Mouse (Mus musculus) frontal cortex, postnatal 10 days (tissue): ENCODE results near the gene Snap47.
"Not testable (repeated sequence)": the region's sequence is repeated elsewhere in the genome, so short reads cannot be mapped to it uniquely, and the experiment has no call there.

Source experiments
- DNase-seq, 2 experiments: peaks; one replicate each; pipeline ENCODE4 v3.0.0; 2022; ENCODE audit warnings: low spot score in 2 of 2, mixed read lengths in 1 of 2

The Snap47 gene

DNA sequence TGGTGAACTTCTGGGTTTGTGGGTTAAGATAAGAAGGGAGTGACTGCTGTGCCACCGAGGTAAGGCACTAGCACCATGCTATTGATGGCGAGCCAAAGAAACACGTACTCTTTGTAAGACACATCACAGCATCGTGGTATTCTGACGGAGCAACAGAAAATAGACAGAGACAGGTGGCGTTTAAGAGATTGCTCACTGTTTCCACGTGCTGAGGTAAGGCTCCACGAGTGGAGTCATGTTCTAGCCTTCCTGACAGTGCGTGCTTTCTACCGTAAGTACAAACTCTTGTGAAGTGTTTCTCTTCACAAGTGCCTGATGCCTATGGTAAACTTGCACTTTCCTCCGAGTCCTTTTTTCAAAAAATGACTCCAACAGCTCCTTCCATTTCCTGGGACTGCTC lies 81.1 kb downstream of the Snap47 start:
- DNase-seq = no peak

DNA sequence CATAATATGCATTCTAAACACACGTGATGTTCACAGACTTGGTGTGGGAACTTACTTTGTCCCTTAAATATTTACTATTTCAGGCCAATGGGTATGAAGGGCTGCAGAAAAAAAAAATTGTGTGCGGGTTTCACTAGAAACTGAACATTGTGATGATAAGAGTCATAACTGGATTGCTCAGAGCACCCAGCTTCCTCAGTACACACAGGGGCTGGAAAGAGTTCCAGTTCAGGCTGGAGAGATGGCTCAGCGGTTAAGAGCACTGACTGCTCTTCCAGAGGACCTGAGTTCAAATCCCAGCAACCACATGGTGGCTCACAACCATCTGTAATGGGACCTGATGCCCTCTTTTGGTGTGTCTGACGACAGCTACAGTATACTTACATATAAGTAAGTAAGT lies 83.0 kb downstream of the Snap47 start:
- not testable (repeated sequence) for DNase-seq

DNA sequence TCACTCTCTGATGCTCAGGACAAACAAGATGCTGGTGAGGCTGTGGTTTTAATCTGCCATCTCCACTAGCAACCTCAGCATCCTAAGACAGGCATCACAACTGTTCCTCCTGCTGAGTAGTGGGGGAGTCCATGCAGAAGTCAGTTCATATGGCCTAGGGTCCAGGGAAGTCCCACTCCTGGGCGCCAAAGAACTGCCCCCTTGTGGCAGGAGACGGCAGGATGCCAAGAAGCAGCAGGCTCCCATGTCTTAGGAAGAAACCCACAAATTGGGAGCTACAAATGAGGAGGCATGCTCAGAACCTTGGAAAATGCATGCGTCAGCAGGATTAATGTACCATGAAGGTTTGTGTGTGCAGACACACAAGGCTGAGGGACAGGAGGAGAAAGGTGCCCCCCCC lies 84.4 kb downstream of the Snap47 start:
- no peak for DNase-seq

DNA sequence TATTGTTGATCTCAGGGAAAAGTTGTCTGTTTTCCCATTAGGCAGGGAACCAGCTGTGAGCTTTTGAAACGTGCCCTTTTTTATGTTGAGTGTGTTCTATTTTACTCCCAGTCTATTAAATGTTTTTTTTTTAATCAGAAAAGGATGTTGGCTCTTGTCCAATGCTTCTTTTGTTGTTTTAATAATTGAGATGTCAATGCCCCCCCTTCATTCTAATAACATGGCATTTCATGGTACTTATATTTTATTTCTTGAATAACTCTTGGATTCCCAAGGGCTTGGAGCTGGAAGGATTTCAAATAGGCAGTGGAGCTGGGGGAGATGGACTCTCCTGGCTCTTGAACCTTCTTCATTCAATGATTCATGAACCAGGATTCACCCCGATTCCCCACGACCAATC lies 85.0 kb downstream of the Snap47 start:
- DNase-seq = no peak

DNA sequence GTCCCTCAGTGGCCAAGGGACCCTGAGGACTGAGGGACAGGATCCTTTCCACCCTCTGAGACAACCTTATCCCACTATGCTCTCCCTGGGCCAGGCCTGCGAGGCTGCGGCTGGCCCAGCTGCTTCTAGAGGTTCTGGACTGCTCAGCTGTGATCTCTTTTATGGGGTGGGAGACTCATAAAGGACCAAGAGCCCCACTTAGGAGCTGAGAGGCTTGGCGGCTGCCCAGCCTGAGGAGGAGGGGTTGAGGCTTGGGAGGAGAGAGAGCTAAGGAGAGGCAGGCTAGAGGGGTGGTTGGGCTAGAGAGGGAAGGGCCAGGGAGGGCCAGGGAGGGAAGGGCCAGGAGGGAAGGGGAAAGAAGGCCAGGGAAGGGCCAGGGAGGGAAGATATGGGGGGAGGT lies 86.6 kb downstream of the Snap47 start:
- DNase-seq = no peak

DNA sequence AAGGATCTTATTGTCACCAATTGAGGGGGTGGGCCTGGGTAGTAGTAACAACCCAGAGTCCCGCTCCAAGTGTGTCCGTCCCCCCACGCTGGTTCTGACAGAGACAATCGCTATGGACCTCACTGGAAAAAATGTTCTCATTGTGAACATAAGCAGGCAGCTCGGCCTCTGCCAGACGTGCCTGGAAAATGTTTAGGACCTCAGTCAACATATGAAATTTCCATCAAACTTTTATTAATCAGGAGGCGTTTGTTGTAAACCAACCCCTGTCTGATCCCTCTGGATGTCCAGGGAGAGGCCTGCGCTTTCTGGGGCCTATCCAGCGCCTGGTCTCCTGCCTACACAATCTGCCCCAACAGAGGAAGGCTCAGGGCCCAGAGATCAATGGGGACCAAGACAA lies 87.0 kb downstream of the Snap47 start:
- DNase-seq = no peak

DNA sequence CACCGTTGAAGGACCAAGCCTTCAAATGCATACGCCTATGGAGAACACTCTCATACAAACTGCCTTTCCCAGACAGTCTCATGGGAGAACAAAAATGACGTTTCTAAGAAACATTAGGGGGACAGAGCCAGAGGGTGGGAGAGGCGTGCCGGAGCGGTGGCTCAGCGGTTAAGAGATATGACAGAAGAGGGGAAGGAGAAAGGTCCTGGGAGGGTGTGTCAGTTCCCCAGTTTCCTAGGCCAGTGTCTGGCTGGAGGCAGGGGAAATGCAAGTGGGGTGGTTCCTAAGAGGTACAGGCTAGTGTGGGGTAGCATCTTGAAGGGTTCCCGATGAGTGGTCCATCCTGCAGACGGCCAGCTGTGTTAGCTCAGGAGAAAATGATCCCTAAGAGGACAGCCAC lies 89.7 kb downstream of the Snap47 start:
- no peak for DNase-seq
